Mouse (Mus musculus) C2C12 (cell line): ENCODE measurements around the gene Pidd1.

ENCODE experiments used
- CTCF ChIP-seq: IDR thresholded peaks from one replicate; pipeline ENCODE4 v1.5.1; 2011; ENCODE audit not compliant: control insufficient read depth, insufficient read depth, insufficient read length
- FOSL1 ChIP-seq: IDR thresholded peaks from one replicate; pipeline ENCODE4 v1.8.0; 2011; ENCODE audit warnings: mild to moderate bottlenecking, low read length; ENCODE audit not compliant: poor library complexity, insufficient read depth, severe bottlenecking
- MAX ChIP-seq: IDR thresholded peaks from one replicate; pipeline ENCODE4 v1.6.1; 2011; ENCODE audit warnings: mild to moderate bottlenecking, control low read depth
- USF1 ChIP-seq: IDR thresholded peaks from one replicate; pipeline ENCODE4 v1.6.1; 2011; ENCODE audit warnings: low read depth, mild to moderate bottlenecking, control low read depth, moderate library complexity

DNA sequence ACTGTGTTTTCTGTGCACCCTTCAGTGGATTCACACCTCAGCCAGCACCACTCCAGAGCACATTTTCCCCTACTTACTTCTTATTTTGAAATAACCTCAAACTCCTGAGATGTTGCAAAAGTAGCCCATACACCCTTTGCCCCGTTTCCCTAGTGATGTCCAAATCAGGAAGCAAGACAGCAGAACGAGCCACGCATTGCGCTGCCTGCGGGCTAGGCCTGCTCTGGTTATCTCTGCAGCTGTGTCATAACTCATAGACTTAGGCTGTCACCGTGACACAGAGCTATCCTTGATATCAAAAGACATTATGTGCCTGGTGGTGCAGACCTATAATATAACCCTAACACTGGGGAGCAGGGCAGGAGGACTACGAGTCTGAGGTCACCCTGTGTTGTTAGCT is 49.7 kb downstream of the Pidd1 start:
- TF ChIP-seq USF1 (no peak), CTCF (no peak), MAX (no peak), FOSL1 (no peak)
